Mouse (Mus musculus): ENCODE measurements around the gene Slc38a4. TPM values are rescaled to one million over a fixed set of nuclear protein-coding genes. Genes with fewer than 3 reads are reported as not detected.
A peak's percentile ranks its signal among the peaks of the same experiment; 100 is the strongest.

Gene Slc38a4
- polyA plus RNA-seq, 2 experiments = 80.0 to 118 TPM

- Histone ChIP-seq H3K27ac (replicated peaks; ENCODE audit: low read depth, low read length) (no peak overlapping the region), H3K4me3 (replicated peaks; ENCODE audit: low read length) (no peak overlapping the region), H3K4me2 (replicated peaks; ENCODE audit: low read depth, low read length, severe bottlenecking) (no peak overlapping the region), H3K36me3 (ENCODE audit: control insufficient read depth, insufficient read depth, low read length) (no peaks in the 10 kb centered on the region), H3K9ac (ENCODE audit: low read depth, low read length, severe bottlenecking) (no peak overlapping the region), H3K4me1 (ENCODE audit: control insufficient read depth, insufficient read depth, low read length) (peaks cover 13% of the 10 kb centered on the region), H3K9me3 (ENCODE audit: control insufficient read depth, low read length) (0 out of 2 replicates have a peak, but pooled peaks cover 3% of the 10 kb centered on the region), H3K27me3 (ENCODE audit: control insufficient read depth, insufficient read depth, low read length) (no peaks in the 10 kb centered on the region)
- TF ChIP-seq POLR2A (IDR thresholded peaks at IDR 0.05; ENCODE audit: borderline replicate concordance, extremely low read depth, insufficient read depth, insufficient read length) = no peak
- DNase-seq (ENCODE audit: low spot score) (no peak), ATAC-seq (ENCODE audit: low FRiP score, low read depth) (no peak)
- WGBS = 96% methylated on average over 10 of the region's 10 CpGs
Measured at GRCm38 (mm10) chr15:97099101-97099500, 43.3 kb upstream of the Slc38a4 start.

- Histone ChIP-seq H3K4me3 (replicated peaks; ENCODE audit: low read length) (no peak overlapping the region), H3K27ac (replicated peaks; ENCODE audit: low read depth, low read length) (no peak overlapping the region), H3K9me3 (ENCODE audit: control insufficient read depth, low read length) (0 out of 2 replicates have a peak, but pooled peaks cover 4% of the 10 kb centered on the region), H3K4me2 (replicated peaks; ENCODE audit: low read depth, low read length, severe bottlenecking) (no peak overlapping the region), H3K9ac (ENCODE audit: low read depth, low read length, severe bottlenecking) (no peak overlapping the region), H3K27me3 (ENCODE audit: control insufficient read depth, insufficient read depth, low read length) (no peaks in the 10 kb centered on the region), H3K4me1 (ENCODE audit: control insufficient read depth, insufficient read depth, low read length) (peaks cover 6% of the 10 kb centered on the region), H3K36me3 (ENCODE audit: control insufficient read depth, insufficient read depth, low read length) (no peaks in the 10 kb centered on the region)
- ATAC-seq (ENCODE audit: low FRiP score, low read depth) (no peak), DNase-seq (ENCODE audit: low spot score) (no peak)
- TF ChIP-seq POLR2A (IDR thresholded peaks at IDR 0.05; ENCODE audit: borderline replicate concordance, extremely low read depth, insufficient read depth, insufficient read length) = no peak
- WGBS = 85% methylated on average over 4 of the region's 4 CpGs
Measured at GRCm38 (mm10) chr15:97097548-97097947, 41.8 kb upstream of the Slc38a4 start.

GRCm38 (mm10) chr15:97089526-97089925, 33.8 kb upstream of the Slc38a4 start:
- H3K4me1 ChIP-seq (ENCODE audit: control insufficient read depth, insufficient read depth, low read length) = 0 out of 2 replicates have a peak, but pooled peaks cover 4% of the 10 kb centered on the region
- no peak for ATAC-seq (ENCODE audit: low FRiP score, low read depth)
- TF ChIP-seq POLR2A (IDR thresholded peaks at IDR 0.05; ENCODE audit: borderline replicate concordance, extremely low read depth, insufficient read depth, insufficient read length) = no peak
- H3K9me3 ChIP-seq (ENCODE audit: control insufficient read depth, low read length) = 0 out of 2 replicates have a peak, but pooled peaks cover 4% of the 10 kb centered on the region
- H3K4me3 ChIP-seq (replicated peaks; ENCODE audit: low read length) = no peak overlapping the region
- no peak overlapping the region for H3K4me2 ChIP-seq (replicated peaks; ENCODE audit: low read depth, low read length, severe bottlenecking)
- 13% methylated on average over 6 of the region's 6 CpGs for WGBS
- H3K27me3 ChIP-seq (ENCODE audit: control insufficient read depth, insufficient read depth, low read length) = no peaks in the 10 kb centered on the region
- no peaks in the 10 kb centered on the region for H3K36me3 ChIP-seq (ENCODE audit: control insufficient read depth, insufficient read depth, low read length)
- peak; percentile 17 for DNase-seq (ENCODE audit: low spot score)
- H3K9ac ChIP-seq (ENCODE audit: low read depth, low read length, severe bottlenecking) = no peak overlapping the region
- no peak overlapping the region for H3K27ac ChIP-seq (replicated peaks; ENCODE audit: low read depth, low read length)

- H3K4me1 ChIP-seq (ENCODE audit: control insufficient read depth, insufficient read depth, low read length) = 0 out of 2 replicates have a peak, but pooled peaks cover 4% of the 10 kb centered on the region
- H3K36me3 ChIP-seq (ENCODE audit: control insufficient read depth, insufficient read depth, low read length) = no peaks in the 10 kb centered on the region
- peak overlapping the region; percentile 41; the same call in 1 of the 2 replicates for H3K4me2 ChIP-seq (replicated peaks; ENCODE audit: low read depth, low read length, severe bottlenecking)
- H3K27ac ChIP-seq (replicated peaks; ENCODE audit: low read depth, low read length) = no peak overlapping the region
- ATAC-seq (ENCODE audit: low FRiP score, low read depth) = peak; percentile 84
- peak overlapping the region; percentile 13 for H3K4me3 ChIP-seq (replicated peaks; ENCODE audit: low read length)
- DNase-seq (ENCODE audit: low spot score) = peak; percentile 69
- H3K9ac ChIP-seq (ENCODE audit: low read depth, low read length, severe bottlenecking) = no peak overlapping the region
- whole genome bisulfite sequencing = 16% methylated on average over 5 of the region's 5 CpGs
- no peaks in the 10 kb centered on the region for H3K9me3 ChIP-seq (ENCODE audit: control insufficient read depth, low read length)
- TF ChIP-seq POLR2A (IDR thresholded peaks at IDR 0.05; ENCODE audit: borderline replicate concordance, extremely low read depth, insufficient read depth, insufficient read length) = no peak
- no peaks in the 10 kb centered on the region for H3K27me3 ChIP-seq (ENCODE audit: control insufficient read depth, insufficient read depth, low read length)
Measured at GRCm38 (mm10) chr15:97085833-97086232, 30.1 kb upstream of the Slc38a4 start.

GRCm38 (mm10) chr15:97077665-97078064, 21.9 kb upstream of the Slc38a4 start:
- Histone ChIP-seq H3K9me3 (ENCODE audit: control insufficient read depth, low read length) (no peaks in the 10 kb centered on the region), H3K4me1 (ENCODE audit: control insufficient read depth, insufficient read depth, low read length) (peaks cover 6% of the 10 kb centered on the region), H3K4me2 (replicated peaks; ENCODE audit: low read depth, low read length, severe bottlenecking) (no peak overlapping the region), H3K36me3 (ENCODE audit: control insufficient read depth, insufficient read depth, low read length) (no peaks in the 10 kb centered on the region), H3K27ac (replicated peaks; ENCODE audit: low read depth, low read length) (no peak overlapping the region), H3K4me3 (replicated peaks; ENCODE audit: low read length) (no peak overlapping the region), H3K27me3 (ENCODE audit: control insufficient read depth, insufficient read depth, low read length) (no peaks in the 10 kb centered on the region), H3K9ac (ENCODE audit: low read depth, low read length, severe bottlenecking) (no peak overlapping the region)
- ATAC-seq (ENCODE audit: low FRiP score, low read depth) (no peak), DNase-seq (ENCODE audit: low spot score) (no peak)
- TF ChIP-seq POLR2A (IDR thresholded peaks at IDR 0.05; ENCODE audit: borderline replicate concordance, extremely low read depth, insufficient read depth, insufficient read length) = no peak
- WGBS = 93% methylated on average over 6 of the region's 6 CpGs

GRCm38 (mm10) chr15:97076092-97076491, 20.3 kb upstream of the Slc38a4 start:
- ATAC-seq (ENCODE audit: low FRiP score, low read depth) = no peak
- WGBS = 86% methylated on average over 3 of the region's 3 CpGs

More at GRCm38 (mm10) chr15:97076092-97076491, 20.3 kb upstream of the Slc38a4 start:
- Histone ChIP-seq H3K36me3 (ENCODE audit: control insufficient read depth, insufficient read depth, low read length) (no peaks in the 10 kb centered on the region), H3K9ac (ENCODE audit: low read depth, low read length, severe bottlenecking) (no peak overlapping the region), H3K4me3 (replicated peaks; ENCODE audit: low read length) (no peak overlapping the region), H3K27me3 (ENCODE audit: control insufficient read depth, insufficient read depth, low read length) (no peaks in the 10 kb centered on the region), H3K4me2 (replicated peaks; ENCODE audit: low read depth, low read length, severe bottlenecking) (no peak overlapping the region), H3K4me1 (ENCODE audit: control insufficient read depth, insufficient read depth, low read length) (peaks cover 6% of the 10 kb centered on the region), H3K27ac (replicated peaks; ENCODE audit: low read depth, low read length) (no peak overlapping the region), H3K9me3 (ENCODE audit: control insufficient read depth, low read length) (no peaks in the 10 kb centered on the region)
- DNase-seq (ENCODE audit: low spot score) = no peak
- no peak for TF ChIP-seq POLR2A (IDR thresholded peaks at IDR 0.05; ENCODE audit: borderline replicate concordance, extremely low read depth, insufficient read depth, insufficient read length)
